ENCODE assay signal across 8 mouse cellular contexts in the genomic region with DNA sequence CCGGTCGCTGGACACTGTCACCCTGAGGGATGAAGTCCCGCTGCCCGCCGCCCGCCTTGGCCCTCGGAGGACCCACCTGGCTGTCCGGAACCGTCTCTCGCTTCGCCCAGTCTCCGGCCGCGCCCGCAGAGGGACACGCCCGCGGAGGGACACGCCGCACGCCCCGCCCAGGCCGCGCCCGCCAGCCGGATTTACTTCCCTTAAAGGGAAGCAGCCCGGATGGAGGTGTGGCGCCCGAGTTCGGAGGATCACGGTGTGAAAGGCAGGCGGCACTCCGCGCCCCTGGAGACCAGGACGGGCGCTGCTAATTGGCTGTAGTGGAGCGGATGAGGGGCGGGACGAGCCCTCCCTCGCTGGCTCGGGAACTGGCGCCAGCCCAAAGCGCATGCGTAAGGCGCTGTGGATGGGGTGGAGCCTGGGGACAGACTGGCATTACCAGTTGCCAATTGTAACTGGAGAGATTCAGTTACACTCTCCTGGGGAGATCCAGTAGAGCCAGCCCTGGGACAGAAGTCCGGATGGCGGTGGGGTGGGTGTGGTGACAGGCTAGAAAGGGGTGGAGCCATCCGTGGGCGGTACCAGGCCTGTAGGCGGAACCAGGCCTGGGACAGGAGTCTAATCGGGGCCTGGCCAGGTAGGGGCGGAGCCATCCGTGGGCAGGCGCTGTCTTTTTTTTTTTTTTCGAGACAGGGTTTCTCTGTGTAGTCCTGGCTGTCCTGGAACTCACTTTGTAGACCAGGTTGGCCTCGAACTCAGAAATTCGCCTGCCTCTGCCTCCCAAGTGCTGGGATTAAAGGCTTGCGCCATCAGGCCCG. TPM values are rescaled to one million over a fixed set of nuclear protein-coding genes. Genes with fewer than 3 reads are reported as not detected.
DNase-seq lines count a peak whose midpoint lies in the region; ATAC-seq and TF ChIP-seq lines count a peak whose summit lies in the region.

Gene Mob3a (minus strand): TSS at position 257 of the 815 bp plus-strand sequence.
Gene Izumo4 (plus strand): TSS at position 464 of the 815 bp plus-strand sequence.

- peak; percentile 44 to 64; a peak in 2 of 4 replicates for TF ChIP-seq POLR2A in MEL (IDR thresholded peaks at IDR 0.05; ENCODE audit: control insufficient read depth in 1 of 2, insufficient read depth in 1 of 2, low read depth in 1 of 2, low read length in 2 of 2, poor library complexity in 1 of 2)
- TF ChIP-seq POLR2A in cerebellum, adult 2 months (IDR thresholded peaks at IDR 0.05; ENCODE audit: borderline replicate concordance, insufficient read depth, low read length) = peak; percentile 58; the same call in 1 of the 2 replicates

- TF ChIP-seq CTCF in MEL (IDR thresholded peaks at IDR 0.05 in 2 of 3, conservative IDR thresholded peaks at IDR 0.05 in 1 of 3; ENCODE audit: control insufficient read depth in 1 of 3, insufficient read depth in 1 of 3, low read depth in 2 of 3, low read length in 3 of 3, poor library complexity in 1 of 3, severe bottlenecking in 1 of 3) = no peak
- no peak for TF ChIP-seq CTCF in cerebellum, adult 2 months (IDR thresholded peaks at IDR 0.05; ENCODE audit: borderline replicate concordance, insufficient read depth, low read depth, low read length)
- TF ChIP-seq CTCF in forebrain, postnatal 0 days (IDR thresholded peaks at IDR 0.05; ENCODE audit: low read depth) = peak; percentile 50

- no peaks in the 10 kb centered on the region for H3K9me3 ChIP-seq in MEL (replicated peaks; ENCODE audit: insufficient read depth, low read length)
- no peaks in the 10 kb centered on the region for H3K9me3 ChIP-seq in forebrain, postnatal 0 days (ENCODE audit: low read length)
- no peaks in the 10 kb centered on the region for H3K9me3 ChIP-seq in lung, embryonic 15.5 days

- peak; percentile 95 for ATAC-seq in forebrain, postnatal 0 days
- peak; percentile 97 for ATAC-seq in lung, embryonic 15.5 days (ENCODE audit: borderline replicate concordance, extremely low read depth, low FRiP score, low TSS enrichment)

- H3K79me2 ChIP-seq in MEL (ENCODE audit: control insufficient read depth, insufficient read depth, low read length, poor library complexity) = peaks cover 4% of the 10 kb centered on the region

- H3K36me3 ChIP-seq in MEL (ENCODE audit: control insufficient read depth in 1 of 2, insufficient read depth in 2 of 2, low read length in 2 of 2) = peaks cover 0 to 24% of the 10 kb centered on the region in 2 experiments; a peak in 2 of 4 replicates
- peaks cover 16% of the 10 kb centered on the region for H3K36me3 ChIP-seq in forebrain, postnatal 0 days (ENCODE audit: insufficient read depth)
- H3K36me3 ChIP-seq in lung, embryonic 15.5 days = peaks cover 3% of the 10 kb centered on the region

- no peaks in the 10 kb centered on the region for H3K27me3 ChIP-seq in MEL (ENCODE audit: control insufficient read depth in 1 of 2, insufficient read depth in 2 of 2, low read length in 2 of 2)
- no peaks in the 10 kb centered on the region for H3K27me3 ChIP-seq in cerebellum, adult 2 months (ENCODE audit: control insufficient read depth, insufficient read depth, low read length)
- no peaks in the 10 kb centered on the region for H3K27me3 ChIP-seq in forebrain, postnatal 0 days (ENCODE audit: insufficient read depth, low read length)
- H3K27me3 ChIP-seq in lung, embryonic 15.5 days = no peaks in the 10 kb centered on the region

- no peak for TF ChIP-seq RAD21 in MEL (IDR thresholded peaks at IDR 0.05; ENCODE audit: low read depth, low read length)

- peak within 1 kb of the TSS; percentile 75 for H3K4me2 ChIP-seq in forebrain, postnatal 0 days (ENCODE audit: low read depth)
- peak within 1 kb of the TSS; percentile 95 for H3K4me2 ChIP-seq in lung, embryonic 15.5 days

- H3K9ac ChIP-seq in MEL (ENCODE audit: control insufficient read depth, low read depth, low read length, poor library complexity, severe bottlenecking) = peak within 1 kb of the TSS; percentile 79
- H3K9ac ChIP-seq in forebrain, postnatal 0 days = peak within 1 kb of the TSS; percentile 74
- H3K9ac ChIP-seq in lung, embryonic 15.5 days = peak within 1 kb of the TSS; percentile 62

- peaks cover 22 to 39% of the 10 kb centered on the region in 2 experiments for H3K4me1 ChIP-seq in MEL (ENCODE audit: control insufficient read depth in 1 of 2, insufficient read depth in 2 of 2, low read length in 2 of 2)
- H3K4me1 ChIP-seq in cerebellum, adult 2 months (ENCODE audit: control insufficient read depth, insufficient read depth, low read length) = peaks cover 28% of the 10 kb centered on the region
- H3K4me1 ChIP-seq in forebrain, postnatal 0 days (ENCODE audit: insufficient read depth) = peaks cover 20% of the 10 kb centered on the region
- peaks cover 41% of the 10 kb centered on the region for H3K4me1 ChIP-seq in lung, embryonic 15.5 days

- H3K4me3 ChIP-seq in MEL (ENCODE audit: control insufficient read depth in 1 of 2, insufficient read depth in 1 of 2, low read depth in 2 of 2, low read length in 2 of 2) = peak within 1 kb of the TSS; percentile 83 to 95
- H3K4me3 ChIP-seq in cerebellum, adult 2 months (replicated peaks; ENCODE audit: insufficient read depth, low read depth, low read length) = peak within 1 kb of the TSS; percentile 68
- H3K4me3 ChIP-seq in forebrain, postnatal 0 days (ENCODE audit: low read depth, low read length) = peak within 1 kb of the TSS; percentile 77
- peak within 1 kb of the TSS; percentile 69 for H3K4me3 ChIP-seq in lung, embryonic 15.5 days

- peak within 1 kb of the TSS; percentile 75 for H3K27ac ChIP-seq in MEL (ENCODE audit: control insufficient read depth, low read depth, low read length)
- peak within 1 kb of the TSS; percentile 32 for H3K27ac ChIP-seq in cerebellum, adult 2 months (ENCODE audit: insufficient read depth, low read length)
- peak within 1 kb of the TSS; percentile 90 for H3K27ac ChIP-seq in forebrain, postnatal 0 days (ENCODE audit: low read depth, low read length)
- peak within 1 kb of the TSS; percentile 88 for H3K27ac ChIP-seq in lung, embryonic 15.5 days

- TF ChIP-seq EP300 in MEL (IDR thresholded peaks at IDR 0.05; ENCODE audit: low read depth in 1 of 2, low read length in 2 of 2) = no peak

- DNase-seq in MEL (ENCODE audit: low read depth, low spot score) = peak; percentile 99
- DNase-seq in cerebellum, adult 2 months = peak; percentile 99 to 100
- DNase-seq in forebrain, postnatal 0 days = peak; percentile 100
- peak; percentile 98 for DNase-seq in heart, postnatal 4 days
- peak; percentile 98 to 99 for DNase-seq in layer of hippocampus, adult 8-10 months (ENCODE audit: low spot score in 2 of 2)
- DNase-seq in ovary, adult 18-20 months (ENCODE audit: low spot score) = peak; percentile 100
- DNase-seq in thymus, postnatal 0 days (ENCODE audit: low spot score) = peak; percentile 100

- under 1% methylated on average over 59 of the region's 59 CpGs for WGBS in cerebellum, adult 2 months
- 3% methylated on average over 59 of the region's 59 CpGs for WGBS in forebrain, postnatal 0 days
- WGBS in lung, embryonic 15.5 days = under 1% methylated on average over 59 of the region's 59 CpGs

TF ChIP-seq in MEL, 35 proteins besides CTCF, POLR2A, EP300 and RAD21 (continues in another document):
- peak; percentile 85; the same call in 1 of the 2 replicates for TF ChIP-seq ZNF384 (IDR thresholded peaks at IDR 0.05; ENCODE audit: low read depth, low read length)
- peak; percentile 53 for TF ChIP-seq HCFC1 (IDR thresholded peaks at IDR 0.05; ENCODE audit: low read depth, low read length)
- 0 out of 2 replicates have a peak, but pooled peaks have one; percentile 37 for TF ChIP-seq ZMIZ1 (IDR thresholded peaks at IDR 0.05; ENCODE audit: low read depth, low read length)
- no peak for TF ChIP-seq GABPA (IDR thresholded peaks at IDR 0.05; ENCODE audit: low read depth, low read length)
- TF ChIP-seq ETS1 (IDR thresholded peaks at IDR 0.05; ENCODE audit: low read depth, low read length) = peak; percentile 33; the same call in 1 of the 2 replicates
- TF ChIP-seq KAT2A (conservative IDR thresholded peaks at IDR 0.05; ENCODE audit: low read depth, low read length) = no peak; the same call in 1 of the 2 replicates
- peak; percentile 30; the same call in 1 of the 2 replicates for TF ChIP-seq MAX (IDR thresholded peaks at IDR 0.05; ENCODE audit: low read length)
- TF ChIP-seq MYB (IDR thresholded peaks at IDR 0.05; ENCODE audit: low read depth, low read length) = no peak
- TF ChIP-seq MYC (IDR thresholded peaks at IDR 0.05; ENCODE audit: low read depth, low read length) = peak; percentile 21; the same call in 1 of the 2 replicates
- TF ChIP-seq GATA1 (IDR thresholded peaks at IDR 0.05; ENCODE audit: low read depth, low read length) = no peak
- no peak for TF ChIP-seq CHD1 (IDR thresholded peaks at IDR 0.05; ENCODE audit: low read depth, low read length)
- TF ChIP-seq USF1 (IDR thresholded peaks at IDR 0.05; ENCODE audit: low read depth, low read length) = peak; percentile 56; the same call in 1 of the 2 replicates
- TF ChIP-seq CHD2 (IDR thresholded peaks at IDR 0.05; ENCODE audit: low read length) = no peak

RNA-seq across cellular contexts. Expression of gene Mob3a, which starts in this region (rescaled TPM):
- 38.3 and 38.7 TPM in 2 replicates for total RNA-seq in MEL (2012; rRNA removed)
- 10 to 100 TPM in 1 of 2 experiments, not detected in 1; 63.4 TPM for polyA plus RNA-seq in MEL (2012; ENCODE audit: insufficient read depth in 1 of 2, insufficient read length in 2 of 2, low read depth in 1 of 2, low replicate concordance in 2 of 2, missing spikeins in 1 of 2)
- polyA plus RNA-seq in cerebellum, adult 2 months (2012; rRNA removed) = 12.6 and 14.2 TPM in 2 replicates
- 54.1 and 57.8 TPM in 2 replicates for total RNA-seq in forebrain, postnatal 0 days (2014; rRNA removed)
- polyA plus RNA-seq in forebrain, postnatal 0 days (2015; fragmentation: Nextera tagmentation; extraction: Ambion mirVana) = 38.9 and 45.9 TPM in 2 replicates
- total RNA-seq in heart, postnatal 4 days (2021) = 10 to 100 TPM; 12.5 to 13.0 TPM
- 10 to 100 TPM; 13.8 to 18.0 (median 15.0) TPM for total RNA-seq in layer of hippocampus, adult 8-10 months (2022)
- polyA plus RNA-seq in lung, embryonic 15.5 days (2015; fragmentation: Nextera tagmentation; extraction: Ambion mirVana) = 44.5 and 44.7 TPM in 2 replicates
- polyA plus RNA-seq in thymus, postnatal 0 days (2015; fragmentation: Nextera tagmentation; extraction: Ambion mirVana) = 107 and 114 TPM in 2 replicates

RNA-seq across cellular contexts. Expression of gene Izumo4, which starts in this region (rescaled TPM):
- total RNA-seq in MEL (2012; rRNA removed) = 1.0 and 1.5 TPM in 2 replicates
- polyA plus RNA-seq in MEL (2012; ENCODE audit: insufficient read depth in 1 of 2, insufficient read length in 2 of 2, low read depth in 1 of 2, low replicate concordance in 2 of 2, missing spikeins in 1 of 2) = 1 to 10 TPM in 1 of 2 experiments, not detected in 1; 3.8 TPM
- polyA plus RNA-seq in cerebellum, adult 2 months (2012; rRNA removed) = 112 and 117 TPM in 2 replicates
- 37.9 and 39.5 TPM in 2 replicates for total RNA-seq in forebrain, postnatal 0 days (2014; rRNA removed)
- 34.4 and 36.7 TPM in 2 replicates for polyA plus RNA-seq in forebrain, postnatal 0 days (2015; fragmentation: Nextera tagmentation; extraction: Ambion mirVana)
- total RNA-seq in heart, postnatal 4 days (2021) = 1 to 10 TPM; 3.2 to 4.6 TPM
- 10 to 100 TPM; 56.6 to 73.2 (median 69.8) TPM for total RNA-seq in layer of hippocampus, adult 8-10 months (2022)
- 19.8 and 23.0 TPM in 2 replicates for polyA plus RNA-seq in lung, embryonic 15.5 days (2015; fragmentation: Nextera tagmentation; extraction: Ambion mirVana)
- polyA plus RNA-seq in thymus, postnatal 0 days (2015; fragmentation: Nextera tagmentation; extraction: Ambion mirVana) = 17.8 and 20.1 TPM in 2 replicates

Comparison
In these comparisons a context has a peak if more than half of its experiments do, and no peak if none do; other contexts are left out.
1. Peak in every context shown above with its lines: DNase-seq, ATAC-seq, H3K4me3 ChIP-seq and H3K27ac ChIP-seq.
2. H3K27ac ChIP-seq: peak in every context shown above with its lines; median percentile 90 in forebrain, postnatal 0 days; 88 in lung, embryonic 15.5 days; 75 in MEL; 32 in cerebellum, adult 2 months.